Mouse (Mus musculus) liver, adult 2 months (tissue): ENCODE results near the gene Cenpn. TPM values are rescaled to one million over a fixed set of nuclear protein-coding genes. Genes with fewer than 3 reads are reported as not detected.

ENCODE experiments used
- DNase-seq: peaks from one replicate; pipeline ENCODE4 v3.0.0-alpha.2; 2011; ENCODE audit warnings: low read depth, low spot score; ENCODE audit errors: extremely low read depth
- H3K27ac ChIP-seq: fragments of 200-500 bp; replicated peaks from 2 replicates; pipeline ENCODE4 v1.5.1; 2012; ENCODE audit warnings: low read depth, mild to moderate bottlenecking, control low read depth, inconsistent platforms, low read length; ENCODE audit not compliant: insufficient read depth
- H3K27me3 ChIP-seq: fragments of 200-500 bp; 2 replicates; pipeline ENCODE4 v1.6.1; 2012; ENCODE audit warnings: mild to moderate bottlenecking, moderate library complexity, low read length, inconsistent platforms; ENCODE audit not compliant: control insufficient read depth, insufficient read depth
- H3K36me3 ChIP-seq: fragments of 200-500 bp; 2 replicates; pipeline ENCODE4 v1.6.1; 2012; ENCODE audit warnings: low read length, inconsistent platforms; ENCODE audit not compliant: control insufficient read depth, insufficient read depth
- H3K4me1 ChIP-seq: fragments of 200-500 bp; 2 replicates; pipeline ENCODE4 v1.6.1; 2011; ENCODE audit warnings: low read length; ENCODE audit not compliant: control insufficient read depth, insufficient read depth
- H3K4me3 ChIP-seq: fragments of 200-500 bp; 2 replicates; pipeline ENCODE4 v1.5.1; 2011; ENCODE audit warnings: low read depth, mild to moderate bottlenecking, control low read depth, low read length, moderate library complexity; ENCODE audit not compliant: insufficient read depth
- H3K79me2 ChIP-seq: fragments of 200-500 bp; 2 replicates; pipeline ENCODE4 v1.6.1; 2012; ENCODE audit warnings: inconsistent platforms, mild to moderate bottlenecking, low read length, moderate library complexity; ENCODE audit not compliant: control insufficient read depth, insufficient read depth
- H3K9ac ChIP-seq: fragments of 200-500 bp; 2 replicates; pipeline ENCODE4 v1.6.1; 2012; ENCODE audit warnings: low read depth, mild to moderate bottlenecking, control low read depth, inconsistent platforms, low read length
- CTCF ChIP-seq: fragments of 200-500 bp; IDR thresholded peaks from 2 replicates; pipeline ENCODE4 v1.5.1; 2011; ENCODE audit warnings: low read depth, low read length, control low read depth
- POLR2A ChIP-seq: fragments of 200-500 bp; IDR thresholded peaks from 2 replicates; pipeline ENCODE4 v1.6.1; 2011; ENCODE audit warnings: low read length, control low read depth; ENCODE audit not compliant: insufficient read depth; ENCODE audit errors: extremely low read depth
- WGBS: fragments of 180-500 bp; shearing (Covaris S2); methylation state at CpG from one replicate; pipeline ENCODE4 v1.1.7; 2018; 5-methylcytosine and 5-hydroxymethylcytosine counted together
- polyA plus RNA-seq: library from polyadenylated mRNA; depleted of rRNA; stranded (reverse); fragments of >200 nt; gene quantifications from 2 replicates; pipeline ENCODE4 v1.2.3, GENCODE M21; 2012; rRNA removed
- total RNA-seq: library from RNA; depleted of rRNA; stranded (reverse); fragments of >200 nt; gene quantifications from 2 replicates; pipeline ENCODE4 v1.2.3, GENCODE M21; 2014; rRNA removed

The Cenpn gene
- total RNA-seq, result 0.74 and 1.3 TPM in 2 replicates
- 0.44 and 0.72 TPM in 2 replicates for polyA plus RNA-seq

DNA sequence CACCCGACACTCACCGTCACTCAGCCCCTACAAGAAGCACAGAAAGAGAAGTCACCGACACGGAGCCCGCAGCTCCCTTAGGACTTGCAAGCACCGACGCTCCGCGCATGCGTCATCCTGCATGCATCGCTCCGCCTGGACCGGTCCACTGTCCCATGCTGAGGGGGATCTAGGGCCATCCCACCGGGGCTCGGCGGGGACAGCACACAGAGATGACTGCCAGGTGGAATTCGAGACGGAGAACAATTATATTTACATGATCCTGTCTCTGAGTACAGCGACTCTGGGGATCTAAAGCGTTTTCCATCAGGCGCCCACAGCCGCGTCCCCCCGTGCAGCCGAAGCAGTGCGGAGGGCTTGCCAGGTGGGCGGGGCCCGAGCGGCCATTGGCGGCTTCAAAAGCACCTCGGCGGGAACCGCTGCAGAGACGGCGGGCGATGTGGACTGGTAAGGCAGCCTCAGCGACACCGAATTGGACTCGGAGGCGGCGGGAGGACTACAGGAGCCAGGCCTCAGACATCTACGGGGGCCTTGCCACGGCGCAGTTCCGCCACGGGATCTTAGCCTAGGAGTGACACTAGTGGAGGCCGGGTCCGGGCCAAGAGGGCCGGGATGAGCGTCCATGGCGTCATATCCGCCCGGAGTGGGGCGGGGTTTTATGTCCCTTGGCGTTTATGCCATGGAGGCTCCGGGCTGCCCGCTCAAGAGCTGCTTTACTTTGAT lies at the start of gene Cenpn, which contains the start of gene Cmc2:
Gene Cenpn, plus strand, starts transcription at position 394 of the 723 bp plus-strand sequence.
Gene Cmc2, minus strand, starts transcription at position 119 of the 723 bp plus-strand sequence.
- peak within 1 kb of the TSS; percentile 88 for H3K4me3 ChIP-seq
- H3K9ac ChIP-seq, result peak within 1 kb of the TSS; percentile 88
- peaks cover 4% of the 10 kb centered on the region; the same call in 1 of the 2 replicates for H3K4me1 ChIP-seq
- DNase-seq, result peak; percentile 87
- H3K79me2 ChIP-seq, result peaks cover 6% of the 10 kb centered on the region; the same call in 1 of the 2 replicates
- H3K27ac ChIP-seq, result peak within 1 kb of the TSS; percentile 73
- TF ChIP-seq CTCF (no peak), POLR2A (peak; percentile 89)
- under 1% methylated on average over 57 of the region's 57 CpGs for WGBS
- no peaks in the 10 kb centered on the region for H3K27me3 ChIP-seq
- no peaks in the 10 kb centered on the region for H3K36me3 ChIP-seq

DNA sequence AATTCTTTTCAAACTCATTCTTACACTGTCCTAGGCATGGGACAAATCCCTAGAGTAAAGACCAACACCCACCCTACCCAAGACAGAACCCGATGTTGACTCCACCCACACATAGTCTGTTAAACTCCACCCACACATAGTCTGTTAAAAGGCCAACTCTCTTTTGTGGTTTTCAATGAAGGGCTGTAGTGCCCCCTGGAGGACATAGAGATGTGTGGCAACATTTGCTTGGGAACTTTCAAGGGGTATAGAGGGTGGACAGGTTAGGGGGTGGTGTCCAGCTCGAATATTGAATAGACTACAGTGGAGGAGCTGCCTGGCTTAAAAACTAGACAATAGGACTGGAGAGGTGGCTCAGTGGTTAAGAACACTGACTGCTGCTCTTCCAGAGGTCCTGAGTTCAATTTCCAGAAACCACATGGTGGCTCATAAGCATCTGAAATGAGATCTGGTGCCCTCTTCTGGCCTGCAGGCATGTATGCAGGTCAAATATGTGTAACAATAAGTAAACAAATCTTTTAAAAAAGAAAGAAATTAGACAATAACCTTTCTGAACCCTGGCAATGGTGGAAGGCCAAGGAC lies 48.7 kb upstream of the Cenpn start:
- no peak overlapping the region for H3K4me3 ChIP-seq
- no peak for TF ChIP-seq POLR2A
- TF ChIP-seq CTCF, result no peak
- peak; percentile 27 for DNase-seq
- H3K36me3 ChIP-seq, result no peaks in the 10 kb centered on the region
- H3K4me1 ChIP-seq, result no peaks in the 10 kb centered on the region
- no peak overlapping the region for H3K27ac ChIP-seq
- H3K27me3 ChIP-seq, result no peaks in the 10 kb centered on the region
- no peak overlapping the region for H3K9ac ChIP-seq
- WGBS, result 56% methylated on average over 2 of the region's 2 CpGs
- H3K79me2 ChIP-seq, result no peaks in the 10 kb centered on the region

- Histone ChIP-seq H3K9ac (no peak overlapping the region), H3K4me1 (no peaks in the 10 kb centered on the region), H3K79me2 (no peaks in the 10 kb centered on the region), H3K4me3 (no peak overlapping the region), H3K27me3 (no peaks in the 10 kb centered on the region), H3K27ac (no peak overlapping the region), H3K36me3 (no peaks in the 10 kb centered on the region)
- no peak for TF ChIP-seq POLR2A
- no peak for TF ChIP-seq CTCF
- 78% methylated on average over 11 of the region's 11 CpGs for WGBS
- DNase-seq, result no peak
Measured at GRCm38 (mm10) chr8:116873586-116873985, 47.9 kb upstream of the Cenpn start.

GRCm38 (mm10) chr8:116873986-116874385 lies 47.5 kb upstream of the Cenpn start:
- Histone ChIP-seq H3K4me3 (no peak overlapping the region), H3K27ac (no peak overlapping the region), H3K9ac (no peak overlapping the region), H3K36me3 (no peaks in the 10 kb centered on the region), H3K4me1 (no peaks in the 10 kb centered on the region), H3K27me3 (no peaks in the 10 kb centered on the region), H3K79me2 (no peaks in the 10 kb centered on the region)
- TF ChIP-seq CTCF (no peak), POLR2A (no peak)
- DNase-seq, result no peak
- 86% methylated on average over 8 of the region's 8 CpGs for WGBS

- Histone ChIP-seq H3K79me2 (no peaks in the 10 kb centered on the region), H3K36me3 (no peaks in the 10 kb centered on the region), H3K4me3 (no peak overlapping the region), H3K27me3 (no peaks in the 10 kb centered on the region), H3K27ac (no peak overlapping the region), H3K4me1 (no peaks in the 10 kb centered on the region), H3K9ac (no peak overlapping the region)
- TF ChIP-seq CTCF, result no peak
- no peak for TF ChIP-seq POLR2A
- no peak for DNase-seq
- 74% methylated on average over 17 of the region's 17 CpGs for WGBS
Measured at GRCm38 (mm10) chr8:116875798-116876450, 45.6 kb upstream of the Cenpn start.
